Mouse (Mus musculus) forebrain, embryonic 12.5 days (tissue): ENCODE data around the gene P3h4. TPM values are rescaled to one million over a fixed set of nuclear protein-coding genes. Genes with fewer than 3 reads are reported as not detected.

Source experiments
- ATAC-seq: fragments of 200-750 bp; cut with Nextera tagmentation; 2 replicates; pipeline ENCODE4 v1.8.0; 2017; ENCODE audit warnings: moderate TSS enrichment; ENCODE audit not compliant: low FRiP score
- H3K27ac ChIP-seq: fragments of 300-500 bp; sonication (generic); 2 replicates; pipeline ENCODE4 v1.5.1; 2016; ENCODE audit warnings: mild to moderate bottlenecking
- H3K27me3 ChIP-seq: fragments of 300-500 bp; sonication (generic); 2 replicates; pipeline ENCODE4 v1.6.1; 2016; ENCODE audit warnings: mild to moderate bottlenecking
- H3K36me3 ChIP-seq: fragments of 300-500 bp; sonication (generic); replicated peaks from 2 replicates; pipeline ENCODE4 v1.6.1; 2016; ENCODE audit warnings: mild to moderate bottlenecking
- H3K4me1 ChIP-seq: fragments of 300-500 bp; sonication (generic); 2 replicates; pipeline ENCODE4 v1.6.1; 2016
- H3K4me2 ChIP-seq: fragments of 300-500 bp; sonication (generic); 2 replicates; pipeline ENCODE4 v1.6.1; 2016; ENCODE audit warnings: mild to moderate bottlenecking, moderate library complexity
- H3K4me3 ChIP-seq: fragments of 300-500 bp; sonication (generic); replicated peaks from 2 replicates; pipeline ENCODE4 v1.5.1; 2016; ENCODE audit warnings: mild to moderate bottlenecking
- H3K9ac ChIP-seq: fragments of 300-500 bp; sonication (generic); 2 replicates; pipeline ENCODE4 v1.6.1; 2016; ENCODE audit warnings: mild to moderate bottlenecking
- H3K9me3 ChIP-seq: fragments of 300-500 bp; sonication (generic); 2 replicates; pipeline ENCODE4 v1.6.1; 2016
- WGBS: fragments of 180-500 bp; shearing (Covaris S2); methylation state at CpG from one replicate; pipeline ENCODE4 v1.1.7; 2016; 5-methylcytosine and 5-hydroxymethylcytosine counted together
- polyA plus RNA-seq: library from polyadenylated mRNA; unstranded; fragments of >200 nt; fragmentation: Nextera tagmentation; extraction: Ambion mirVana; gene quantifications from 2 replicates; pipeline ENCODE4 v1.2.1, GENCODE M21; 2016

P3h4 gene
- polyA plus RNA-seq, 1 experiment from 2014 or later, result 18.9 TPM

GRCm38 (mm10) chr11:100395861-100396631, 18.6 kb downstream of the P3h4 start:
- Histone ChIP-seq H3K27me3 (peaks cover 46% of the 10 kb centered on the region), H3K9me3 (no peaks in the 10 kb centered on the region), H3K4me3 (peak overlapping the region; percentile 64), H3K4me2 (peak overlapping the region; percentile 63), H3K9ac (peak overlapping the region; percentile 77; the same call in 1 of the 2 replicates), H3K4me1 (peaks cover 32% of the 10 kb centered on the region), H3K27ac (no peak overlapping the region; the same call in 1 of the 2 replicates), H3K36me3 (no peaks in the 10 kb centered on the region)
- WGBS, result 26% methylated on average over 16 of the region's 17 CpGs
- no peak for ATAC-seq

GRCm38 (mm10) chr11:100395200-100395599, 19.4 kb downstream of the P3h4 start:
- Histone ChIP-seq H3K9me3 (no peaks in the 10 kb centered on the region), H3K27me3 (peaks cover 46% of the 10 kb centered on the region), H3K4me2 (peak overlapping the region; percentile 63), H3K4me1 (peaks cover 38% of the 10 kb centered on the region), H3K9ac (no peak overlapping the region), H3K4me3 (no peak overlapping the region), H3K36me3 (no peaks in the 10 kb centered on the region), H3K27ac (no peak overlapping the region)
- WGBS, result 33% methylated on average over 11 of the region's 11 CpGs
- ATAC-seq, result no peak

DNA sequence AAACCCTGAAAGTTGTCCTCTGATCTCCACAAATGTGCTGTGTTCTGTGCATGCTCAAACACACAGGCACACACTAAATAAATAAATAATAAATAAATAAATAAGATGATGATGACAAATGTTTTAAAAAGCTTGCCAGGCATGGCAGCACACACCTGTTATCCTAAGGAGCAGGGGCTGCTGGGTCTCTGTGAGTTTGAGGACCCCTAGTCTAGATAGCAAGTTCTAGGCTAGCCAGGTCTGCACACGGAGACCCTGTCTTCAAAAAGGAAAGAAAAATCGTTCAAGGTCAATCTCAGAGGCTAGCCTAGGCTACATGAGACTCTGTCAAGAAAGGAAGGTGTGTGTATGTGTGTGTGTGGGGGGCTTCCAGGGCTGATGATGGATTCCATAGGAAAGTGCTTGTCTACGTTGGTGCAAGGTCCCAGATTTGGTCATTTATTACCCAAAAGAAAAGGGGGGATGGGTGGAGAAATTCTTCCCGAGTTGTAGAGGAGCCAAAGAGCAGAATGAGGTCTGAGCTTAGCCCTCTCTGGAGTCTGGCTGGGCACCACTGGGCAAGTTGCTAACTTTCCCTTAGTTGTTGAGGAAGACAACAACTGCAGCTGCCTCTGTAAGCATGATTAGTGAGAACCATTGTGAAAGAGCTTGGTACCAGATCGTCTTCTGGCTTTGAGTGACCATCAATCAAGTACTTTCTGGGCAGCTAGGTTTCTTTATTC, 20.1 kb downstream of the P3h4 start:
- H3K9me3 ChIP-seq, result no peaks in the 10 kb centered on the region
- H3K27me3 ChIP-seq, result peaks cover 45% of the 10 kb centered on the region
- no peak overlapping the region for H3K4me2 ChIP-seq
- peaks cover 39% of the 10 kb centered on the region for H3K4me1 ChIP-seq
- WGBS, result 73% methylated on average over 5 of the region's 5 CpGs
- no peak overlapping the region for H3K4me3 ChIP-seq
- H3K36me3 ChIP-seq, result no peaks in the 10 kb centered on the region
- ATAC-seq, result no peak
- no peak overlapping the region for H3K9ac ChIP-seq
- no peak overlapping the region for H3K27ac ChIP-seq

DNA sequence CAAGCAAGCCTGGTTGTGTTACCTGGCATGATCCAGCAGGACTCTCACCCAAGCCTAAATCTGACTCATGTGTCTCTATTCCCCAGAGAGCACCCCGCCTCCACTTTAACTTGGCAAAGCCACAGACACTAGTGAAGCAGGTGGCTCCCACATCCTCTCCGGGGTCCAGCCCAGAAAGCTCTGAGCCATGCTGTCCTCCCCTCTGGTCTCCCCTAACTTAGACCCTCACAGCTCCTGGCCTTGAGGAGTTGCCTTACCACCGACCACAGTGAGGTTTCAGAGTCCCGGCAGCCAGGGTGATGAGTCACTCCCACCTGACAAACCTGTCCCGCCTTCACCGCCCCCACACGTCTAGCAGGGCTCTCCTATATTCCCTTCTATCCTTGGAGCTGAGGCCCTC, 20.9 kb downstream of the P3h4 start:
- H3K27ac ChIP-seq, result no peak overlapping the region
- peaks cover 42% of the 10 kb centered on the region for H3K27me3 ChIP-seq
- H3K4me1 ChIP-seq, result peaks cover 39% of the 10 kb centered on the region
- no peak overlapping the region for H3K4me2 ChIP-seq
- H3K9ac ChIP-seq, result no peak overlapping the region
- WGBS, result 78% methylated on average over 7 of the region's 7 CpGs
- no peak overlapping the region for H3K4me3 ChIP-seq
- ATAC-seq, result no peak
- H3K36me3 ChIP-seq, result no peaks in the 10 kb centered on the region
- no peaks in the 10 kb centered on the region for H3K9me3 ChIP-seq

DNA sequence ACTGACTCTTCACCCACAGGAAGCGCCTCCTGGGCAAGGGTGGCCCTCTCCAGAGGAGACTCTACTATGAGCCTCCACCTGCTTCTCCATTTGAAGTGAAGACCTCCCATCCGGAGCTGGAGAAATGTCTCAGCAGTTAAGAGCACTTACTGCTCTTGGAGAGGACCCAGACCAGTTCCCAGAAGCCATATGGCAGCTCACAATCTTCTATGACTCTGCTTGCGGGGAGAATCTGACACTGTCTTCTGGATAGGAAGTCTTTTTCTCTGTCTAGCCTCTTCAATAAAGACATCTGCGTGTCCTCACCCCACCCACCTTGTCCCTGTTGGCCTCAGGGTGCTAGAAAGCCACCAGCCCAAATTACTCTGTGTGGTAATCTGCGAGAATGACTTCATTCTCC, 21.7 kb downstream of the P3h4 start:
- H3K4me2 ChIP-seq, result no peak overlapping the region
- H3K9me3 ChIP-seq, result no peaks in the 10 kb centered on the region
- ATAC-seq, result no peak
- H3K9ac ChIP-seq, result no peak overlapping the region
- peaks cover 36% of the 10 kb centered on the region for H3K4me1 ChIP-seq
- 89% methylated on average over 5 of the region's 5 CpGs for WGBS
- H3K27ac ChIP-seq, result no peak overlapping the region
- H3K4me3 ChIP-seq, result no peak overlapping the region
- no peaks in the 10 kb centered on the region for H3K36me3 ChIP-seq
- peaks cover 42% of the 10 kb centered on the region for H3K27me3 ChIP-seq

GRCm38 (mm10) chr11:100391884-100392345, 22.7 kb downstream of the P3h4 start:
- Histone ChIP-seq H3K9ac (no peak overlapping the region), H3K4me2 (no peak overlapping the region), H3K36me3 (no peaks in the 10 kb centered on the region), H3K27me3 (peaks cover 36% of the 10 kb centered on the region), H3K4me3 (no peak overlapping the region), H3K9me3 (no peaks in the 10 kb centered on the region), H3K27ac (no peak overlapping the region), H3K4me1 (peaks cover 32% of the 10 kb centered on the region)
- no peak for ATAC-seq
- WGBS, result 67% methylated on average over 7 of the region's 7 CpGs

DNA sequence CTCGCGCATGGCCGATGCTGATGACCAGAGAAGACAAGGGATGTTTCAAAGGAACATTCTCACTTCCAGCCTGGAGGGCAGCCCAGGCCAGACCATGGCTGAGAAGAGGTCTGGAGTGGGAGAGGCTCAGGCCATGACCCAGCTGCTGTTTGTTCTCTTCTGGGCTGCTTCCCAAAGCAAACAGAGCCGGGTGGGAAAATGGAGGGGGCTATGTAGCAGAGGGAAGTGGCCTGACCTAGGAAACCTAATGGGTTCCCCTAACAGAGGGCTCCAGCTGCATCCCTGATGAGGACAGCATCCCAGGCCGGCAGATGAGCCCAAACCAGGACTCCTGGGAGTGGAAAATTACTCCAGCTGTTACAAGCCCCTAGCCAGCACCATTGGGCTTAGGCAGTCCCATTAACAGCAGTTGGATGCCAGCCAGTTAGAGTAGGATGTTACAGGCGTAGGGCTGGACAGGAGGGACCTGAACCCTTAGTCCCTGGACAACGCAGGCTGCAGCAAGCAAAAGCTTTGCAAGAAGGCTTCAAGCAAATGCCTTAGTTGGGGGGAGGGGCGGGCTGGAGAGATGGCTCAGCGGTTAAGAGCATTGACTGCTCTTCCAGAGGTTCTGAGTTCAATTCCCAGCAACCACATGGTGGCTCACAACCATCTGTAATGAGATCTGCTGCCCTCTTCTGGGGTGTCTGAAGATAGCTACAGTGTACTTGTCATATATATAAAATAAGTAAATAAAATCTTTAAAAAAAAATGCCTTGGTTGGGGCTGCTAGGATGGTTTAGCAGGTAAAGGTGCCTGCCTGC, 23.4 kb downstream of the P3h4 start:
- Histone ChIP-seq H3K4me3 (no peak overlapping the region), H3K36me3 (no peaks in the 10 kb centered on the region), H3K27ac (no peak overlapping the region), H3K9ac (no peak overlapping the region), H3K4me1 (peaks cover 26% of the 10 kb centered on the region), H3K4me2 (no peak overlapping the region), H3K9me3 (no peaks in the 10 kb centered on the region), H3K27me3 (peaks cover 30% of the 10 kb centered on the region)
- no peak for ATAC-seq
- WGBS, result 75% methylated on average over 9 of the region's 9 CpGs

- Histone ChIP-seq H3K9me3 (no peaks in the 10 kb centered on the region), H3K4me2 (no peak overlapping the region), H3K27ac (no peak overlapping the region), H3K36me3 (0 out of 2 replicates have a peak, but pooled peaks cover 5% of the 10 kb centered on the region), H3K27me3 (peaks cover 17% of the 10 kb centered on the region), H3K9ac (no peak overlapping the region), H3K4me3 (no peak overlapping the region), H3K4me1 (peaks cover 13% of the 10 kb centered on the region; the same call in 1 of the 2 replicates)
- 50% methylated on average over 8 of the region's 8 CpGs for WGBS
- ATAC-seq, result no peak
Observed at GRCm38 (mm10) chr11:100389931-100390445, 24.6 kb downstream of the P3h4 start.

- Histone ChIP-seq H3K27me3 (peaks cover 3% of the 10 kb centered on the region; the same call in 1 of the 2 replicates), H3K27ac (no peak overlapping the region), H3K4me2 (no peak overlapping the region), H3K9ac (no peak overlapping the region), H3K9me3 (no peaks in the 10 kb centered on the region), H3K36me3 (peaks cover 15% of the 10 kb centered on the region; the same call in 1 of the 2 replicates), H3K4me1 (peaks cover 13% of the 10 kb centered on the region; the same call in 1 of the 2 replicates), H3K4me3 (no peak overlapping the region)
- 93% methylated on average over 6 of the region's 6 CpGs for WGBS
- no peak for ATAC-seq
Observed at GRCm38 (mm10) chr11:100388588-100388987, 26.0 kb downstream of the P3h4 start.

GRCm38 (mm10) chr11:100387589-100388375, 26.9 kb downstream of the P3h4 start:
- Histone ChIP-seq H3K4me3 (no peak overlapping the region), H3K4me2 (no peak overlapping the region), H3K27ac (no peak overlapping the region), H3K36me3 (peaks cover 18% of the 10 kb centered on the region; the same call in 1 of the 2 replicates), H3K27me3 (no peaks in the 10 kb centered on the region), H3K9ac (no peak overlapping the region), H3K9me3 (no peaks in the 10 kb centered on the region), H3K4me1 (peaks cover 13% of the 10 kb centered on the region; the same call in 1 of the 2 replicates)
- WGBS, result 70% methylated on average over 13 of the region's 14 CpGs
- no peak for ATAC-seq

DNA sequence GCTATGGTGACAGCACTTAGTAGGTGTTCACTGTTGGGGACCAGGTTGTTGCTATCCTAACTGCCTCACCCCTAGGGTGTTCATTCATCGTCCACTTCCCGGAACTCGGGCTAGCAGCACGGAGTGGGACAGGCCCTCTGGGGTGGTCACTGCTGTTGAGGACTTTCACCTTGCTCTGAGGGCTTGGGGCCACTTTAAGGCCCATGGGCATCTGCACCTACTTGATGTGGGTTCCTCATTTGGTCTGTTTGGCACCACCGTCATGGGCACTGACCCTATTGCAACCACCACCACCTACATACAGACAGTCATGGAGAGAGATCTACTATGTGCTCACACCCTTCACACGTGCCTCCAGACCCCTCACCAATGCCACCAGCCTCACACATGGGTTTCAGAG, 27.5 kb downstream of the P3h4 start:
- no peaks in the 10 kb centered on the region for H3K9me3 ChIP-seq
- peaks cover 13% of the 10 kb centered on the region; the same call in 1 of the 2 replicates for H3K4me1 ChIP-seq
- H3K27ac ChIP-seq, result no peak overlapping the region
- H3K4me2 ChIP-seq, result no peak overlapping the region
- no peak for ATAC-seq
- H3K9ac ChIP-seq, result no peak overlapping the region
- peaks cover 24% of the 10 kb centered on the region for H3K36me3 ChIP-seq
- WGBS, result 90% methylated on average over 6 of the region's 6 CpGs
- no peak overlapping the region for H3K4me3 ChIP-seq
- no peaks in the 10 kb centered on the region for H3K27me3 ChIP-seq
